13 mouse cellular contexts compared by ENCODE assay signal in genomic region chr8:109707921-109708320, GRCm38 (mm10). TPM values are rescaled to one million over a fixed set of nuclear protein-coding genes. Genes with fewer than 3 reads are reported as not detected.
DNase-seq lines count a peak whose midpoint lies in the region; ATAC-seq lines count a peak whose summit lies in the region.
"Had no signal": no experiment of that assay in that cellular context is flagged by ENCODE, and none has a peak within 500 bp of the region (broad histone marks: within the 10 kb centered on the region; RNA-seq: fewer than 3 reads in every experiment).

No protein-coding gene starts in this region.

- H3K4me2 ChIP-seq in embryonic facial prominence, embryonic 12.5 days (replicated peaks) = 0 out of 2 replicates have a peak overlapping the region, but pooled peaks have one; percentile 0
- peak overlapping the region; percentile 84; the same call in 1 of the 2 replicates for H3K4me2 ChIP-seq in midbrain, embryonic 15.5 days
- no peak overlapping the region for H3K4me2 ChIP-seq in midbrain, embryonic 16.5 days (ENCODE audit: low read length)
- H3K4me2 ChIP-seq in neural tube, embryonic 13.5 days = peak overlapping the region; percentile 91
- H3K4me2 ChIP-seq: limb, embryonic 15.5 days had no signal

- DNase-seq in embryonic facial prominence, embryonic 10.5 days (ENCODE audit: low spot score) = no peak
- no peak for DNase-seq in adrenal gland, postnatal 25 days
- no peak for DNase-seq in yolk sac, embryonic 10.5 days (ENCODE audit: low spot score)
- DNase-seq: adrenal gland, postnatal 10 days; cerebellum, postnatal 14 days; lung, adult 2 months had no signal

- H3K4me1 ChIP-seq in embryonic facial prominence, embryonic 12.5 days = peaks cover 29% of the 10 kb centered on the region
- peaks cover 28% of the 10 kb centered on the region for H3K4me1 ChIP-seq in embryonic facial prominence, embryonic 10.5 days
- peaks cover 38% of the 10 kb centered on the region for H3K4me1 ChIP-seq in midbrain, embryonic 15.5 days
- peaks cover 24% of the 10 kb centered on the region for H3K4me1 ChIP-seq in midbrain, embryonic 16.5 days (ENCODE audit: control insufficient read depth, insufficient read depth, low read length)
- H3K4me1 ChIP-seq in neural tube, embryonic 13.5 days (replicated peaks) = peaks cover 36% of the 10 kb centered on the region

- peaks cover 51% of the 10 kb centered on the region for H3K36me3 ChIP-seq in embryonic facial prominence, embryonic 12.5 days
- H3K36me3 ChIP-seq in embryonic facial prominence, embryonic 10.5 days (replicated peaks) = peaks cover 56% of the 10 kb centered on the region
- H3K36me3 ChIP-seq in midbrain, embryonic 15.5 days (replicated peaks) = peaks cover 39% of the 10 kb centered on the region
- peaks cover 34% of the 10 kb centered on the region for H3K36me3 ChIP-seq in midbrain, embryonic 16.5 days (ENCODE audit: control insufficient read depth, insufficient read depth, low read length)
- peaks cover 49% of the 10 kb centered on the region for H3K36me3 ChIP-seq in neural tube, embryonic 13.5 days

- no peaks in the 10 kb centered on the region for H3K9me3 ChIP-seq in embryonic facial prominence, embryonic 12.5 days
- H3K9me3 ChIP-seq in embryonic facial prominence, embryonic 10.5 days = no peaks in the 10 kb centered on the region
- H3K9me3 ChIP-seq in midbrain, embryonic 15.5 days = no peaks in the 10 kb centered on the region
- no peaks in the 10 kb centered on the region for H3K9me3 ChIP-seq in midbrain, embryonic 16.5 days (replicated peaks; ENCODE audit: control insufficient read depth, low read length, poor library complexity, severe bottlenecking)
- no peaks in the 10 kb centered on the region for H3K9me3 ChIP-seq in neural tube, embryonic 13.5 days
- H3K9me3 ChIP-seq: kidney, embryonic 15.5 days; limb, embryonic 15.5 days had no signal

- ATAC-seq in embryonic facial prominence, embryonic 12.5 days (ENCODE audit: insufficient number of reproducible peaks, insufficient read depth, low FRiP score, low TSS enrichment) = no peak
- ATAC-seq in midbrain, embryonic 15.5 days (replicated peaks) = no peak
- no peak for ATAC-seq in midbrain, embryonic 16.5 days
- ATAC-seq in neural tube, embryonic 13.5 days (ENCODE audit: low read depth) = no peak
- ATAC-seq in erythroid progenitor cell, adult 5-6 weeks (replicated peaks; ENCODE audit: low FRiP score, poor library complexity, severe bottlenecking) = no peak

- no peak overlapping the region for H3K4me3 ChIP-seq in embryonic facial prominence, embryonic 12.5 days
- no peak overlapping the region for H3K4me3 ChIP-seq in embryonic facial prominence, embryonic 10.5 days
- H3K4me3 ChIP-seq in midbrain, embryonic 15.5 days = no peak overlapping the region
- H3K4me3 ChIP-seq in midbrain, embryonic 16.5 days (ENCODE audit: low read depth, low read length) = no peak overlapping the region
- no peak overlapping the region for H3K4me3 ChIP-seq in neural tube, embryonic 13.5 days

- H3K9ac ChIP-seq in embryonic facial prominence, embryonic 12.5 days = no peak overlapping the region
- no peak overlapping the region for H3K9ac ChIP-seq in midbrain, embryonic 15.5 days
- no peak overlapping the region for H3K9ac ChIP-seq in midbrain, embryonic 16.5 days (ENCODE audit: low read depth, low read length)
- peak overlapping the region; percentile 32 for H3K9ac ChIP-seq in neural tube, embryonic 13.5 days
- H3K9ac ChIP-seq: kidney, embryonic 15.5 days; limb, embryonic 15.5 days had no signal

- H3K27ac ChIP-seq in embryonic facial prominence, embryonic 12.5 days = no peak overlapping the region
- no peak overlapping the region for H3K27ac ChIP-seq in embryonic facial prominence, embryonic 10.5 days (replicated peaks)
- H3K27ac ChIP-seq in midbrain, embryonic 15.5 days = no peak overlapping the region
- H3K27ac ChIP-seq in midbrain, embryonic 16.5 days (ENCODE audit: low read length) = no peak overlapping the region
- H3K27ac ChIP-seq in neural tube, embryonic 13.5 days (replicated peaks) = no peak overlapping the region
- H3K27ac ChIP-seq: kidney, embryonic 15.5 days; limb, embryonic 15.5 days had no signal

- 93% methylated on average over 4 of the region's 4 CpGs for WGBS in embryonic facial prominence, embryonic 12.5 days
- 95% methylated on average over 4 of the region's 4 CpGs for WGBS in embryonic facial prominence, embryonic 10.5 days
- 96% methylated on average over 4 of the region's 4 CpGs for WGBS in midbrain, embryonic 15.5 days
- 98% methylated on average over 4 of the region's 4 CpGs for WGBS in midbrain, embryonic 16.5 days
- WGBS in neural tube, embryonic 13.5 days = 95% methylated on average over 4 of the region's 4 CpGs

- no peaks in the 10 kb centered on the region for H3K27me3 ChIP-seq in embryonic facial prominence, embryonic 12.5 days
- peaks cover 17% of the 10 kb centered on the region for H3K27me3 ChIP-seq in embryonic facial prominence, embryonic 10.5 days (replicated peaks; ENCODE audit: low read depth, poor library complexity, severe bottlenecking)
- H3K27me3 ChIP-seq in midbrain, embryonic 15.5 days (replicated peaks) = no peaks in the 10 kb centered on the region
- no peaks in the 10 kb centered on the region; the same call in 1 of the 2 replicates for H3K27me3 ChIP-seq in midbrain, embryonic 16.5 days (ENCODE audit: control insufficient read depth, insufficient read depth, low read depth, low read length)
- peaks cover 10% of the 10 kb centered on the region for H3K27me3 ChIP-seq in neural tube, embryonic 13.5 days
- H3K27me3 ChIP-seq: limb, embryonic 15.5 days had no signal

RNA-seq across cellular contexts. Expression of gene Zfp821, which starts 2.6 kb away (rescaled TPM):
- 58.2 and 60.6 TPM in 2 replicates for polyA plus RNA-seq in embryonic facial prominence, embryonic 12.5 days (2016; fragmentation: Nextera tagmentation; extraction: Ambion mirVana)
- polyA plus RNA-seq in embryonic facial prominence, embryonic 10.5 days (2016; fragmentation: Nextera tagmentation; extraction: Ambion mirVana) = 37.0 and 38.2 TPM in 2 replicates
- 83.8 and 84.4 TPM in 2 replicates for polyA plus RNA-seq in midbrain, embryonic 15.5 days (2015; fragmentation: Nextera tagmentation; extraction: Ambion mirVana)
- 69.6 and 76.1 TPM in 2 replicates for polyA plus RNA-seq in midbrain, embryonic 16.5 days (2015; fragmentation: Nextera tagmentation; extraction: Ambion mirVana)
- polyA plus RNA-seq in neural tube, embryonic 13.5 days (2015; fragmentation: Nextera tagmentation; extraction: Ambion mirVana) = 69.6 and 74.6 TPM in 2 replicates
- 14.3 and 14.8 TPM in 2 replicates for total RNA-seq in erythroid progenitor cell, adult 5-6 weeks (2015; ENCODE audit: low replicate concordance)
- 38.2 and 43.3 TPM in 2 replicates for total RNA-seq in erythroid progenitor cell, adult 5-6 weeks (2017; ENCODE audit: low replicate concordance)
- total RNA-seq in adrenal gland, postnatal 25 days (2021) = 10.8 and 13.3 TPM in 2 replicates

RNA-seq across cellular contexts. Expression of gene Ist1, which starts 14.9 kb away (rescaled TPM):
- 157 and 165 TPM in 2 replicates for polyA plus RNA-seq in embryonic facial prominence, embryonic 12.5 days (2016; fragmentation: Nextera tagmentation; extraction: Ambion mirVana)
- 141 and 149 TPM in 2 replicates for polyA plus RNA-seq in embryonic facial prominence, embryonic 10.5 days (2016; fragmentation: Nextera tagmentation; extraction: Ambion mirVana)
- polyA plus RNA-seq in midbrain, embryonic 15.5 days (2015; fragmentation: Nextera tagmentation; extraction: Ambion mirVana) = 160 and 166 TPM in 2 replicates
- polyA plus RNA-seq in midbrain, embryonic 16.5 days (2015; fragmentation: Nextera tagmentation; extraction: Ambion mirVana) = 158 and 171 TPM in 2 replicates
- 177 and 190 TPM in 2 replicates for polyA plus RNA-seq in neural tube, embryonic 13.5 days (2015; fragmentation: Nextera tagmentation; extraction: Ambion mirVana)
- 66.7 and 85.9 TPM in 2 replicates for total RNA-seq in erythroid progenitor cell, adult 5-6 weeks (2015; ENCODE audit: low replicate concordance)
- 45.2 and 62.4 TPM in 2 replicates for total RNA-seq in erythroid progenitor cell, adult 5-6 weeks (2017; ENCODE audit: low replicate concordance)
- 88.2 and 97.6 TPM in 2 replicates for total RNA-seq in adrenal gland, postnatal 25 days (2021)

RNA-seq across cellular contexts. Expression of gene Atxn1l, which starts 29.6 kb away (rescaled TPM):
- polyA plus RNA-seq in embryonic facial prominence, embryonic 12.5 days (2016; fragmentation: Nextera tagmentation; extraction: Ambion mirVana) = 9.3 and 9.6 TPM in 2 replicates
- polyA plus RNA-seq in embryonic facial prominence, embryonic 10.5 days (2016; fragmentation: Nextera tagmentation; extraction: Ambion mirVana) = 8.3 and 9.6 TPM in 2 replicates
- polyA plus RNA-seq in midbrain, embryonic 15.5 days (2015; fragmentation: Nextera tagmentation; extraction: Ambion mirVana) = 3.5 and 4.1 TPM in 2 replicates
- polyA plus RNA-seq in midbrain, embryonic 16.5 days (2015; fragmentation: Nextera tagmentation; extraction: Ambion mirVana) = 3.7 and 5.1 TPM in 2 replicates
- polyA plus RNA-seq in neural tube, embryonic 13.5 days (2015; fragmentation: Nextera tagmentation; extraction: Ambion mirVana) = 3.5 and 3.7 TPM in 2 replicates
- 2.9 and 10.1 TPM in 2 replicates for total RNA-seq in erythroid progenitor cell, adult 5-6 weeks (2015; ENCODE audit: low replicate concordance)
- total RNA-seq in erythroid progenitor cell, adult 5-6 weeks (2017; ENCODE audit: low replicate concordance) = 4.4 and 5.8 TPM in 2 replicates
- total RNA-seq in adrenal gland, postnatal 25 days (2021) = 31.0 and 41.8 TPM in 2 replicates
